17 mouse cellular contexts compared by ENCODE assay signal in the genomic region with DNA sequence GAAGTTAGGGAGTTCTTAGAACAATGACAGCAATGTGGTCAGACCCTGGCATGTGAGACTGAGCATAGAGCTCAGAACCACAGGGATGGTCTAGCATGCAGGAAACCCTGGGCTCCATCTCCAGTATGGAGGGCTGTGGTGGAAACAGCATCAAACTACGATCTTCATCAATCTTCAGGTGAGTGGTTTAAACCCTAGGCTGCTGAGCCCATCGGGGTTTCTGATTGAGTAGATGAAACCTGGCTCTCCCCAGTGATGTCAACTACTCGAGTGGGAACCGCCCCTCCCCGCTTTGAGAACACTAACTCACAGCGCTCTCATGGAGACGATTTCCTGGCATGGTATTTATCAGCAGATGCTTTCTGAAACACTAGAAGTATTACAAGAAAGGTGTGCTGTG. TPM values are rescaled to one million over a fixed set of nuclear protein-coding genes. Genes with fewer than 3 reads are reported as not detected.
DNase-seq lines count a peak whose midpoint lies in the region; ATAC-seq lines count a peak whose summit lies in the region.
"Had no signal": no experiment of that assay in that cellular context is flagged by ENCODE, and none has a peak within 500 bp of the region (broad histone marks: within the 10 kb centered on the region; RNA-seq: fewer than 3 reads in every experiment).

No protein-coding gene starts in this region.

- ATAC-seq in activated CD4-positive, CD25-positive, alpha-beta regulatory T cell, adult 4 months = peak; percentile 64
- ATAC-seq in inflammation-experienced regulatory T-cells, adult 6 months = peak; percentile 35
- no peak for ATAC-seq in monocyte, adult 5-6 weeks (replicated peaks; ENCODE audit: insufficient number of reproducible peaks, low FRiP score, low TSS enrichment, poor library complexity, severe bottlenecking)
- ATAC-seq: forebrain, embryonic 15.5 days; intestine, embryonic 16.5 days; Patski had no signal

- intact Hi-C loops in heart, postnatal 14 days (cut with DNase I) = loop anchor here (10.0 kb wide), 1 partner anchor 586 kb away; no protein-coding TSS in a partner anchor

- peak; percentile 79 for DNase-seq in heart, adult 11 months
- DNase-seq in heart, postnatal 14 days = no peak
- no peak for DNase-seq in urinary bladder, postnatal 36 days (ENCODE audit: low spot score in 2 of 2)
- DNase-seq: adrenal gland, adult 2 months; adrenal gland, postnatal 14 days; cerebellum, adult 11 months; cerebellum, adult 2 months; cerebellum, postnatal 10 days; gastrocnemius, postnatal 25 days; heart, adult 2 months; kidney, adult 18-20 months had no signal

RNA-seq across cellular contexts. Expression of a gene that starts 7.9 kb away (rescaled TPM):
- total RNA-seq in heart, postnatal 14 days (2021) = 10 to 100 TPM; 14.2 to 14.4 TPM
- 10 to 100 TPM; 12.4 to 13.0 TPM for polyA plus RNA-seq in activated CD4-positive, CD25-positive, alpha-beta regulatory T cell, adult 4 months (2017; shearing (Covaris generic))
- polyA plus RNA-seq in inflammation-experienced regulatory T-cells, adult 6 months (2017; shearing (Covaris generic)) = 1 to 10 TPM; 6.9 to 9.2 (median 7.5) TPM
- 24.1 to 36.0 TPM (median 35.5 TPM) in 3 replicates for total RNA-seq in monocyte, adult 5-6 weeks (2017)

RNA-seq across cellular contexts. Expression of a gene that starts 13.3 kb away (rescaled TPM):
- total RNA-seq in heart, postnatal 14 days (2021) = 10 to 100 TPM; 56.9 to 59.7 TPM
- polyA plus RNA-seq in activated CD4-positive, CD25-positive, alpha-beta regulatory T cell, adult 4 months (2017; shearing (Covaris generic)) = 10 to 100 TPM; 20.6 to 30.8 TPM
- polyA plus RNA-seq in inflammation-experienced regulatory T-cells, adult 6 months (2017; shearing (Covaris generic)) = 10 to 100 TPM; 13.5 to 29.9 (median 20.3) TPM
- total RNA-seq in monocyte, adult 5-6 weeks (2017) = 34.0 to 41.6 TPM (median 38.1 TPM) in 3 replicates
